Mouse (Mus musculus) lung, postnatal 0 days (tissue): ENCODE results near the gene Lrrc75a. TPM values are rescaled to one million over a fixed set of nuclear protein-coding genes. Genes with fewer than 3 reads are reported as not detected.
A peak's percentile ranks its signal among the peaks of the same experiment; 100 is the strongest.

Source experiments
- ATAC-seq: fragments of 200-750 bp; cut with Nextera tagmentation; 2 replicates; pipeline ENCODE4 v1.8.0; 2017; ENCODE audit warnings: moderate library complexity
- DNase-seq: peaks from one replicate; pipeline ENCODE4 v3.0.0-alpha.2; 2016; ENCODE audit warnings: low spot score
- H3K27ac ChIP-seq: fragments of 300-500 bp; sonication (generic); 2 replicates; pipeline ENCODE4 v1.5.1; 2014; ENCODE audit warnings: antibody characterized with exemption, mild to moderate bottlenecking, low read length, mixed read lengths
- H3K27me3 ChIP-seq: fragments of 300-500 bp; sonication (generic); replicated peaks from 2 replicates; pipeline ENCODE4 v1.6.1; 2014; ENCODE audit warnings: low read length, mixed read lengths; ENCODE audit not compliant: insufficient read depth
- H3K36me3 ChIP-seq: fragments of 300-500 bp; sonication (generic); 2 replicates; pipeline ENCODE4 v1.6.1; 2014; ENCODE audit warnings: low read length, mixed read lengths; ENCODE audit not compliant: insufficient read depth
- H3K4me1 ChIP-seq: fragments of 300-500 bp; sonication (generic); 2 replicates; pipeline ENCODE4 v1.6.1; 2014; ENCODE audit warnings: antibody characterized with exemption, low read depth, low read length, mixed read lengths; ENCODE audit not compliant: insufficient read depth
- H3K4me2 ChIP-seq: fragments of 300-500 bp; sonication (generic); replicated peaks from 2 replicates; pipeline ENCODE4 v1.6.1; 2014; ENCODE audit warnings: low read depth, mild to moderate bottlenecking, low read length, moderate library complexity, mixed read lengths
- H3K4me3 ChIP-seq: fragments of 300-500 bp; sonication (generic); 2 replicates; pipeline ENCODE4 v1.5.1; 2014; ENCODE audit warnings: low read depth, low read length
- H3K9ac ChIP-seq: fragments of 300-500 bp; sonication (generic); replicated peaks from 2 replicates; pipeline ENCODE4 v1.6.1; 2014; ENCODE audit warnings: low read depth, mild to moderate bottlenecking
- H3K9me3 ChIP-seq: fragments of 300-500 bp; sonication (generic); 2 replicates; pipeline ENCODE4 v1.6.1; 2016; ENCODE audit warnings: low read length, mixed read lengths
- CTCF ChIP-seq: IDR thresholded peaks from 2 replicates; pipeline ENCODE4 v1.5.1; 2016; ENCODE audit warnings: antibody characterized with exemption, mild to moderate bottlenecking
- EP300 ChIP-seq: IDR thresholded peaks from 2 replicates; pipeline ENCODE4 v1.6.1; 2016; ENCODE audit warnings: antibody characterized with exemption, mild to moderate bottlenecking, control low read depth
- WGBS: fragments of 180-500 bp; shearing (Covaris S2); extraction: QIAGEN DNeasy Blood & Tissue Kit; methylation state at CpG from one replicate; pipeline ENCODE4 v1.1.7; 2014; 5-methylcytosine and 5-hydroxymethylcytosine counted together
- polyA plus RNA-seq: library from polyadenylated mRNA; unstranded; fragments of >200 nt; fragmentation: Nextera tagmentation; extraction: Ambion mirVana; gene quantifications from 2 replicates; pipeline ENCODE4 v1.2.1, GENCODE M21; 2015

Lrrc75a gene
- polyA plus RNA-seq, 1 experiment from 2014 or later, result 15.0 TPM

GRCm38 (mm10) chr11:62587034-62587433, 61.3 kb downstream of the Lrrc75a start:
- ATAC-seq (no peak), DNase-seq (no peak)
- H3K27ac ChIP-seq, result no peak overlapping the region
- H3K27me3 ChIP-seq, result no peaks in the 10 kb centered on the region
- 88% methylated on average over 5 of the region's 5 CpGs for WGBS
- H3K36me3 ChIP-seq, result no peaks in the 10 kb centered on the region
- H3K4me3 ChIP-seq, result no peak overlapping the region
- no peak overlapping the region for H3K9ac ChIP-seq
- H3K4me2 ChIP-seq, result no peak overlapping the region
- TF ChIP-seq CTCF (no peak), EP300 (no peak)
- no peaks in the 10 kb centered on the region for H3K9me3 ChIP-seq
- H3K4me1 ChIP-seq, result no peaks in the 10 kb centered on the region

GRCm38 (mm10) chr11:62584671-62585206, 63.6 kb downstream of the Lrrc75a start:
- no peak for DNase-seq
- no peaks in the 10 kb centered on the region for H3K36me3 ChIP-seq
- ATAC-seq, result no peak
- no peaks in the 10 kb centered on the region for H3K27me3 ChIP-seq
- no peak overlapping the region for H3K4me2 ChIP-seq
- no peak for TF ChIP-seq EP300
- TF ChIP-seq CTCF, result no peak
- 70% methylated on average over 9 of the region's 9 CpGs for WGBS
- H3K9ac ChIP-seq, result no peak overlapping the region
- H3K9me3 ChIP-seq, result no peaks in the 10 kb centered on the region
- no peak overlapping the region for H3K4me3 ChIP-seq
- no peaks in the 10 kb centered on the region for H3K4me1 ChIP-seq
- H3K27ac ChIP-seq, result no peak overlapping the region

- Histone ChIP-seq H3K27ac (no peak overlapping the region), H3K4me2 (no peak overlapping the region), H3K4me3 (no peak overlapping the region), H3K4me1 (no peaks in the 10 kb centered on the region), H3K36me3 (no peaks in the 10 kb centered on the region), H3K9ac (no peak overlapping the region), H3K27me3 (no peaks in the 10 kb centered on the region), H3K9me3 (no peaks in the 10 kb centered on the region)
- no peak for TF ChIP-seq CTCF
- TF ChIP-seq EP300, result no peak
- no peak for ATAC-seq
- WGBS, result 77% methylated on average over 6 of the region's 6 CpGs
- DNase-seq, result no peak
Observed at GRCm38 (mm10) chr11:62583031-62583430, 65.3 kb downstream of the Lrrc75a start.

- Histone ChIP-seq H3K27me3 (no peaks in the 10 kb centered on the region), H3K9me3 (no peaks in the 10 kb centered on the region), H3K4me3 (peak overlapping the region; percentile 46), H3K36me3 (no peaks in the 10 kb centered on the region), H3K27ac (no peak overlapping the region), H3K4me1 (no peaks in the 10 kb centered on the region), H3K9ac (no peak overlapping the region), H3K4me2 (peak overlapping the region; percentile 93)
- TF ChIP-seq CTCF (no peak), EP300 (no peak)
- WGBS, result 64% methylated on average over 16 of the region's 16 CpGs
- ATAC-seq (peak; percentile 47), DNase-seq (peak; percentile 15)
Observed at GRCm38 (mm10) chr11:62576530-62577152, 71.7 kb downstream of the Lrrc75a start.

- no peaks in the 10 kb centered on the region for H3K9me3 ChIP-seq
- H3K27me3 ChIP-seq, result no peaks in the 10 kb centered on the region
- no peak overlapping the region for H3K27ac ChIP-seq
- DNase-seq (peak; percentile 34), ATAC-seq (peak; percentile 74)
- H3K36me3 ChIP-seq, result no peaks in the 10 kb centered on the region
- H3K4me1 ChIP-seq, result no peaks in the 10 kb centered on the region
- TF ChIP-seq EP300 (no peak), CTCF (no peak)
- H3K4me2 ChIP-seq, result peak overlapping the region; percentile 93
- H3K4me3 ChIP-seq, result peak overlapping the region; percentile 46
- 6% methylated on average over 27 of the region's 27 CpGs for WGBS
- peak overlapping the region; percentile 16 for H3K9ac ChIP-seq
Observed at GRCm38 (mm10) chr11:62575659-62576438, 72.5 kb downstream of the Lrrc75a start.

- DNase-seq, result peak; percentile 87
Observed at GRCm38 (mm10) chr11:62575297-62575658, 73.0 kb downstream of the Lrrc75a start.

More at GRCm38 (mm10) chr11:62575297-62575658, 73.0 kb downstream of the Lrrc75a start:
- TF ChIP-seq CTCF (peak; percentile 95), EP300 (0 out of 2 replicates have a peak, but pooled peaks have one; percentile 9)
- Histone ChIP-seq H3K27ac (no peak overlapping the region), H3K27me3 (no peaks in the 10 kb centered on the region), H3K36me3 (no peaks in the 10 kb centered on the region), H3K4me2 (peak overlapping the region; percentile 93), H3K4me3 (peak overlapping the region; percentile 46), H3K9me3 (no peaks in the 10 kb centered on the region), H3K9ac (peak overlapping the region; percentile 16; the same call in 1 of the 2 replicates), H3K4me1 (no peaks in the 10 kb centered on the region)
- 0% methylated on average over 9 of the region's 9 CpGs for WGBS
- peak; percentile 81 for ATAC-seq
